Mouse (Mus musculus) neural tube, embryonic 11.5 days (tissue): ENCODE results near the gene Pak1. TPM values are rescaled to one million over a fixed set of nuclear protein-coding genes. Genes with fewer than 3 reads are reported as not detected.

Experiments
- ATAC-seq: fragments of 200-750 bp; cut with Nextera tagmentation; 2 replicates; pipeline ENCODE4 v1.8.0; 2017; ENCODE audit warnings: moderate number of reproducible peaks, mild to moderate bottlenecking, moderate TSS enrichment, moderate library complexity; ENCODE audit not compliant: insufficient read depth, low FRiP score, low TSS enrichment
- DNase-seq: peaks from one replicate; pipeline ENCODE4 v3.0.0-alpha.2; 2015; ENCODE audit warnings: low spot score
- H3K27ac ChIP-seq: fragments of 300-500 bp; sonication (generic); 2 replicates; pipeline ENCODE4 v1.5.1; 2014; ENCODE audit warnings: low read depth, mild to moderate bottlenecking, low read length
- H3K27me3 ChIP-seq: fragments of 300-500 bp; sonication (generic); 2 replicates; pipeline ENCODE4 v1.6.1; 2014; ENCODE audit warnings: mild to moderate bottlenecking, low read length, mixed read lengths; ENCODE audit not compliant: control insufficient read depth, insufficient read depth
- H3K36me3 ChIP-seq: fragments of 300-500 bp; sonication (generic); 2 replicates; pipeline ENCODE4 v1.6.1; 2014; ENCODE audit warnings: mild to moderate bottlenecking, low read length, moderate library complexity, mixed read lengths; ENCODE audit not compliant: control insufficient read depth, insufficient read depth
- H3K4me1 ChIP-seq: fragments of 300-500 bp; sonication (generic); 2 replicates; pipeline ENCODE4 v1.6.1; 2014; ENCODE audit warnings: low read length, mixed read lengths; ENCODE audit not compliant: control insufficient read depth, insufficient read depth
- H3K4me2 ChIP-seq: fragments of 300-500 bp; sonication (generic); 2 replicates; pipeline ENCODE4 v1.6.1; 2014; ENCODE audit warnings: low read depth, mild to moderate bottlenecking, moderate library complexity
- H3K4me3 ChIP-seq: fragments of 300-500 bp; sonication (generic); 2 replicates; pipeline ENCODE4 v1.5.1; 2014; ENCODE audit warnings: low read depth, low read length
- H3K9ac ChIP-seq: fragments of 300-500 bp; sonication (generic); 2 replicates; pipeline ENCODE4 v1.6.1; 2014; ENCODE audit warnings: mild to moderate bottlenecking, low read length
- H3K9me3 ChIP-seq: fragments of 300-500 bp; sonication (generic); 2 replicates; pipeline ENCODE4 v1.6.1; 2016; ENCODE audit warnings: low read length; ENCODE audit not compliant: control insufficient read depth
- WGBS: fragments of 180-500 bp; shearing (Covaris S2); extraction: QIAGEN DNeasy Blood & Tissue Kit; methylation state at CpG from one replicate; pipeline ENCODE4 v1.1.7; 2014; 5-methylcytosine and 5-hydroxymethylcytosine counted together
- polyA plus RNA-seq: library from polyadenylated mRNA; unstranded; fragments of >200 nt; fragmentation: Nextera tagmentation; extraction: Ambion mirVana; gene quantifications from 2 replicates; pipeline ENCODE4 v1.2.1, GENCODE M21; 2014

Pak1 gene
- polyA plus RNA-seq, 1 experiment from 2014 or later: 96.1 TPM

GRCm38 (mm10) chr7:97829091-97829490 is 40.8 kb downstream of the Pak1 start:
- 79% methylated on average over 2 of the region's 2 CpGs for WGBS
- H3K36me3 ChIP-seq: no peaks in the 10 kb centered on the region
- no peaks in the 10 kb centered on the region for H3K4me1 ChIP-seq
- DNase-seq (no peak), ATAC-seq (no peak)
- H3K27ac ChIP-seq: no peak overlapping the region
- no peak overlapping the region for H3K4me3 ChIP-seq
- H3K27me3 ChIP-seq: no peaks in the 10 kb centered on the region
- H3K4me2 ChIP-seq: no peak overlapping the region
- no peaks in the 10 kb centered on the region for H3K9me3 ChIP-seq
- no peak overlapping the region for H3K9ac ChIP-seq

GRCm38 (mm10) chr7:97830739-97831138 is 42.4 kb downstream of the Pak1 start:
- H3K27me3 ChIP-seq: no peaks in the 10 kb centered on the region
- H3K4me1 ChIP-seq: no peaks in the 10 kb centered on the region
- H3K9me3 ChIP-seq: no peaks in the 10 kb centered on the region
- no peak overlapping the region for H3K4me3 ChIP-seq
- no peak for ATAC-seq
- H3K36me3 ChIP-seq: no peaks in the 10 kb centered on the region
- no peak overlapping the region for H3K4me2 ChIP-seq
- no peak overlapping the region for H3K27ac ChIP-seq
- no peak overlapping the region for H3K9ac ChIP-seq
- DNase-seq: no peak
- 82% methylated on average over 3 of the region's 3 CpGs for WGBS

GRCm38 (mm10) chr7:97832987-97833386 is 44.6 kb downstream of the Pak1 start:
- no peak for ATAC-seq
- no peak overlapping the region for H3K4me3 ChIP-seq
- no peaks in the 10 kb centered on the region for H3K9me3 ChIP-seq
- H3K9ac ChIP-seq: no peak overlapping the region
- no peak overlapping the region for H3K4me2 ChIP-seq
- no peaks in the 10 kb centered on the region for H3K27me3 ChIP-seq
- no peak for DNase-seq
- no peak overlapping the region for H3K27ac ChIP-seq
- no peaks in the 10 kb centered on the region for H3K36me3 ChIP-seq
- H3K4me1 ChIP-seq: no peaks in the 10 kb centered on the region
- WGBS: 77% methylated on average over 2 of the region's 2 CpGs

- Histone ChIP-seq H3K27me3 (no peaks in the 10 kb centered on the region), H3K4me1 (no peaks in the 10 kb centered on the region), H3K4me3 (no peak overlapping the region), H3K27ac (no peak overlapping the region), H3K36me3 (no peaks in the 10 kb centered on the region), H3K9ac (no peak overlapping the region), H3K4me2 (no peak overlapping the region), H3K9me3 (no peaks in the 10 kb centered on the region)
- DNase-seq (no peak), ATAC-seq (no peak)
Measured at GRCm38 (mm10) chr7:97838574-97838973, 50.2 kb downstream of the Pak1 start.

GRCm38 (mm10) chr7:97841311-97841710 is 53.0 kb downstream of the Pak1 start:
- no peaks in the 10 kb centered on the region for H3K9me3 ChIP-seq
- no peaks in the 10 kb centered on the region for H3K36me3 ChIP-seq
- H3K4me1 ChIP-seq: no peaks in the 10 kb centered on the region
- H3K27ac ChIP-seq: no peak overlapping the region
- WGBS: 85% methylated on average over 5 of the region's 5 CpGs
- no peaks in the 10 kb centered on the region for H3K27me3 ChIP-seq
- no peak for DNase-seq
- no peak overlapping the region for H3K4me3 ChIP-seq
- no peak for ATAC-seq
- H3K4me2 ChIP-seq: no peak overlapping the region
- H3K9ac ChIP-seq: no peak overlapping the region

- Histone ChIP-seq H3K27me3 (no peaks in the 10 kb centered on the region), H3K4me1 (no peaks in the 10 kb centered on the region), H3K4me3 (peak overlapping the region; percentile 37; the same call in 1 of the 2 replicates), H3K36me3 (no peaks in the 10 kb centered on the region), H3K9ac (no peak overlapping the region), H3K4me2 (peak overlapping the region; percentile 51; the same call in 1 of the 2 replicates), H3K27ac (no peak overlapping the region), H3K9me3 (no peaks in the 10 kb centered on the region)
- 64% methylated on average over 2 of the region's 2 CpGs for WGBS
- ATAC-seq (peak; percentile 20; the same call in 1 of the 2 replicates), DNase-seq (no peak)
Measured at GRCm38 (mm10) chr7:97842332-97842731, 54.0 kb downstream of the Pak1 start.

- 8% methylated on average over 22 of the region's 22 CpGs for WGBS
- H3K36me3 ChIP-seq: no peaks in the 10 kb centered on the region
- no peaks in the 10 kb centered on the region for H3K27me3 ChIP-seq
- H3K9ac ChIP-seq: peak overlapping the region; percentile 68
- H3K27ac ChIP-seq: peak overlapping the region; percentile 69
- peak overlapping the region; percentile 51 for H3K4me2 ChIP-seq
- DNase-seq (peak; percentile 87), ATAC-seq (peak; percentile 93)
- H3K4me3 ChIP-seq: peak overlapping the region; percentile 37
- no peaks in the 10 kb centered on the region for H3K4me1 ChIP-seq
- no peaks in the 10 kb centered on the region for H3K9me3 ChIP-seq
Measured at GRCm38 (mm10) chr7:97842806-97843570, 54.6 kb downstream of the Pak1 start.

GRCm38 (mm10) chr7:97844419-97844818 is 56.1 kb downstream of the Pak1 start:
- no peaks in the 10 kb centered on the region for H3K27me3 ChIP-seq
- ATAC-seq: no peak
- H3K27ac ChIP-seq: no peak overlapping the region
- H3K4me3 ChIP-seq: no peak overlapping the region
- no peak overlapping the region for H3K9ac ChIP-seq
- no peaks in the 10 kb centered on the region for H3K4me1 ChIP-seq
- H3K36me3 ChIP-seq: no peaks in the 10 kb centered on the region
- no peak for DNase-seq
- peak overlapping the region; percentile 51 for H3K4me2 ChIP-seq
- 76% methylated on average over 3 of the region's 3 CpGs for WGBS
- no peaks in the 10 kb centered on the region for H3K9me3 ChIP-seq

- H3K9ac ChIP-seq: no peak overlapping the region
- no peaks in the 10 kb centered on the region for H3K36me3 ChIP-seq
- WGBS: 92% methylated on average over 2 of the region's 2 CpGs
- no peaks in the 10 kb centered on the region for H3K9me3 ChIP-seq
- no peak for ATAC-seq
- H3K27ac ChIP-seq: no peak overlapping the region
- DNase-seq: no peak
- no peak overlapping the region for H3K4me2 ChIP-seq
- H3K4me3 ChIP-seq: no peak overlapping the region
- no peaks in the 10 kb centered on the region for H3K27me3 ChIP-seq
- no peaks in the 10 kb centered on the region for H3K4me1 ChIP-seq
Measured at GRCm38 (mm10) chr7:97845546-97845945, 57.2 kb downstream of the Pak1 start.
